Mouse (Mus musculus): Measurements from ENCODE around the gene Pom121l2. TPM values are rescaled to one million over a fixed set of nuclear protein-coding genes. Genes with fewer than 3 reads are reported as not detected.

Gene Pom121l2
- polyA plus RNA-seq, 1 experiment: not detected

GRCm38 (mm10) chr13:21984486-21984885 is 3.5 kb downstream of the Pom121l2 start:
- Histone ChIP-seq H3K36me3 (ENCODE audit: control insufficient read depth, insufficient read depth) (no peaks in the 10 kb centered on the region), H3K27me3 (ENCODE audit: control insufficient read depth, insufficient read depth, insufficient read length) (peaks cover 9% of the 10 kb centered on the region)
- no peak for TF ChIP-seq MAX (IDR thresholded peaks at IDR 0.05)
- TF ChIP-seq CEBPB (IDR thresholded peaks at IDR 0.05; ENCODE audit: low read depth): no peak
- no peak for TF ChIP-seq USF1 (IDR thresholded peaks at IDR 0.05; ENCODE audit: low read depth)
- no peak for TF ChIP-seq MYOD1 (IDR thresholded peaks at IDR 0.05; ENCODE audit: control insufficient read depth, insufficient read length, low read depth)
- no peak for TF ChIP-seq FOSL1 (IDR thresholded peaks at IDR 0.05; ENCODE audit: insufficient read depth, low read length, poor library complexity, severe bottlenecking)
- TF ChIP-seq CTCF (IDR thresholded peaks at IDR 0.05; ENCODE audit: control insufficient read depth, insufficient read depth, insufficient read length): no peak
- no peak for TF ChIP-seq MYOG (IDR thresholded peaks at IDR 0.05; ENCODE audit: control insufficient read depth, extremely low read depth, insufficient read length)

GRCm38 (mm10) chr13:21992550-21992949 is 11.6 kb downstream of the Pom121l2 start:
- TF ChIP-seq CTCF (IDR thresholded peaks at IDR 0.05; ENCODE audit: control insufficient read depth, insufficient read depth, insufficient read length): no peak
- TF ChIP-seq MAX (IDR thresholded peaks at IDR 0.05): no peak
- no peak for TF ChIP-seq MYOG (IDR thresholded peaks at IDR 0.05; ENCODE audit: control insufficient read depth, extremely low read depth, insufficient read length)
- TF ChIP-seq USF1 (IDR thresholded peaks at IDR 0.05; ENCODE audit: low read depth): no peak
- no peak for TF ChIP-seq CEBPB (IDR thresholded peaks at IDR 0.05; ENCODE audit: low read depth)
- no peak for TF ChIP-seq MYOD1 (IDR thresholded peaks at IDR 0.05; ENCODE audit: control insufficient read depth, insufficient read length, low read depth)
- no peak for TF ChIP-seq FOSL1 (IDR thresholded peaks at IDR 0.05; ENCODE audit: insufficient read depth, low read length, poor library complexity, severe bottlenecking)
- H3K79me3 ChIP-seq (ENCODE audit: low read depth): no peaks in the 10 kb centered on the region
- H3ac ChIP-seq (ENCODE audit: control insufficient read depth, insufficient read length, low read depth): no peak overlapping the region
- no peaks in the 10 kb centered on the region for H3K79me2 ChIP-seq (ENCODE audit: control insufficient read depth, insufficient read depth)
- H3K27me3 ChIP-seq (ENCODE audit: control insufficient read depth, insufficient read depth, insufficient read length): no peaks in the 10 kb centered on the region
- no peak overlapping the region for H3K4me3 ChIP-seq (ENCODE audit: insufficient read depth, poor library complexity, severe bottlenecking)
- no peaks in the 10 kb centered on the region for H3K36me3 ChIP-seq (ENCODE audit: control insufficient read depth, insufficient read depth)

More at GRCm38 (mm10) chr13:21984486-21984885, 3.5 kb downstream of the Pom121l2 start:
- Histone ChIP-seq H3K4me3 (ENCODE audit: insufficient read depth, poor library complexity, severe bottlenecking) (no peak overlapping the region), H3ac (ENCODE audit: control insufficient read depth, insufficient read length, low read depth) (no peak overlapping the region), H3K79me2 (ENCODE audit: control insufficient read depth, insufficient read depth) (no peaks in the 10 kb centered on the region), H3K79me3 (ENCODE audit: low read depth) (no peaks in the 10 kb centered on the region)

DNA sequence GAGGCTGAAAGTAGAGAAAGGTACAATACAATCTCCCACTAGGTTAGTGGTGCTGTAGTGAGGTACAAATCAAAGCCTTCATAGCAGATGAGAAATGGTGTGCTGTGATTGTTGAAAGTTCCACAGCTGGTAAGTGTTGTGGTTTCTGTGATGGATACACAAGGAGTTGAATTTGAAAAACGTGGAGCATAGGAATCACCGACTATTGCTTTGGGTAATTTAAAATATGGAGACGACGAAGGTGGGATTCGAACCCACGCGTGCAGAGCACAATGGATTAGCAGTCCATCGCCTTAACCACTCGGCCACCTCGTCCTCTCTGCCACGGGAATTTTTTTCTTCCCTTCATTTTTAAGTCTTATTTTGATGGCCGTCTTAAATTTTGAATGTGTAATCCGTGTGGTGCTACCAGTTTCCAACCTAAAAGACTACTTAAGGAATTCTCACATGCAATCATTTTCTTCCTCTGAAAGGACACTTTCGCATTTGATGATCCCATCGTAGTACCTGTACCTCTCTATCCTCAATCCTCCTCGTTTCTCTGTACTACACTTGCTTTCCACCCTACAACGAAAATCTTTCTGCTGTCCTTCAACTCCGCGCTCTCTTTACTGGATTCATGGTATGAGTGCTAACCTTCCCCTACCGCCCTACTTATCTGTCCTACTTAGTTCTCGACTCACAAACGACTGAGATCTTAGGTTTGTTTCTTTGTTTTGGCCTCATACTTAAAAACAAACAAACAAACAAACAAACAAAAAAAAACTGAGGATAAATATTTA is 13.2 kb downstream of the Pom121l2 start:
- Histone ChIP-seq H3K27me3 (ENCODE audit: control insufficient read depth, insufficient read depth, insufficient read length) (no peaks in the 10 kb centered on the region), H3K4me3 (ENCODE audit: insufficient read depth, poor library complexity, severe bottlenecking) (no peak overlapping the region), H3K79me3 (ENCODE audit: low read depth) (no peaks in the 10 kb centered on the region), H3K79me2 (ENCODE audit: control insufficient read depth, insufficient read depth) (no peaks in the 10 kb centered on the region), H3ac (ENCODE audit: control insufficient read depth, insufficient read length, low read depth) (no peak overlapping the region), H3K36me3 (ENCODE audit: control insufficient read depth, insufficient read depth) (no peaks in the 10 kb centered on the region)
- TF ChIP-seq MYOD1 (IDR thresholded peaks at IDR 0.05; ENCODE audit: control insufficient read depth, insufficient read length, low read depth) (no peak), FOSL1 (IDR thresholded peaks at IDR 0.05; ENCODE audit: insufficient read depth, low read length, poor library complexity, severe bottlenecking) (no peak), USF1 (IDR thresholded peaks at IDR 0.05; ENCODE audit: low read depth) (no peak), CTCF (IDR thresholded peaks at IDR 0.05; ENCODE audit: control insufficient read depth, insufficient read depth, insufficient read length) (no peak), MAX (IDR thresholded peaks at IDR 0.05) (no peak), MYOG (IDR thresholded peaks at IDR 0.05; ENCODE audit: control insufficient read depth, extremely low read depth, insufficient read length) (no peak), CEBPB (IDR thresholded peaks at IDR 0.05; ENCODE audit: low read depth) (no peak)

DNA sequence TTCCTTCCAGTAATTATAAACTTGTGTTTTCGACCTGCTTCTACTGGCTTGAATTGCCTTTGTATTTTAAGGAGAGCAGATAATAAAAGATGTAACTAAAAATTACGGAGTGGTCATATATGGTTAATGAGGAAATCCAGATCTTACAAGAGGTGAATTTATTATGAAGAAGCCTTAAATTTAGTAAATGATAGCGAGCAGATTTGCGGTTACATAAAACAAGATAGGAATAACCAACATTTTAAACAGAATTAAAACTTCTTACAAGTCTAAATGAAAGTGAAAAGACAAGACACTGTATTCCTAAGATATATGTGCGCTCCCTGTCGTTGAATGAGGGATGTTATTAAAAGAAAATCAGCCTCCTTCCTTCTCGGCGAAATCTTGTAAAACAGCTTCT is 13.9 kb downstream of the Pom121l2 start:
- no peaks in the 10 kb centered on the region for H3K36me3 ChIP-seq (ENCODE audit: control insufficient read depth, insufficient read depth)
- peak overlapping the region; percentile 57 for H3ac ChIP-seq (ENCODE audit: control insufficient read depth, insufficient read length, low read depth)
- H3K79me2 ChIP-seq (ENCODE audit: control insufficient read depth, insufficient read depth): no peaks in the 10 kb centered on the region
- no peaks in the 10 kb centered on the region for H3K27me3 ChIP-seq (ENCODE audit: control insufficient read depth, insufficient read depth, insufficient read length)
- no peak for TF ChIP-seq CTCF (IDR thresholded peaks at IDR 0.05; ENCODE audit: control insufficient read depth, insufficient read depth, insufficient read length)
- no peak for TF ChIP-seq MAX (IDR thresholded peaks at IDR 0.05)
- TF ChIP-seq USF1 (IDR thresholded peaks at IDR 0.05; ENCODE audit: low read depth): no peak
- TF ChIP-seq MYOG (IDR thresholded peaks at IDR 0.05; ENCODE audit: control insufficient read depth, extremely low read depth, insufficient read length): no peak
- TF ChIP-seq MYOD1 (IDR thresholded peaks at IDR 0.05; ENCODE audit: control insufficient read depth, insufficient read length, low read depth): no peak
- no peak for TF ChIP-seq FOSL1 (IDR thresholded peaks at IDR 0.05; ENCODE audit: insufficient read depth, low read length, poor library complexity, severe bottlenecking)
- no peak for TF ChIP-seq CEBPB (IDR thresholded peaks at IDR 0.05; ENCODE audit: low read depth)
- H3K79me3 ChIP-seq (ENCODE audit: low read depth): no peaks in the 10 kb centered on the region
- peak overlapping the region; percentile 48 for H3K4me3 ChIP-seq (ENCODE audit: insufficient read depth, poor library complexity, severe bottlenecking)

- Histone ChIP-seq H3K4me3 (ENCODE audit: insufficient read depth, poor library complexity, severe bottlenecking) (peak overlapping the region; percentile 48), H3K79me2 (ENCODE audit: control insufficient read depth, insufficient read depth) (no peaks in the 10 kb centered on the region), H3K27me3 (ENCODE audit: control insufficient read depth, insufficient read depth, insufficient read length) (no peaks in the 10 kb centered on the region), H3K79me3 (ENCODE audit: low read depth) (no peaks in the 10 kb centered on the region), H3ac (ENCODE audit: control insufficient read depth, insufficient read length, low read depth) (peak overlapping the region; percentile 57), H3K36me3 (ENCODE audit: control insufficient read depth, insufficient read depth) (no peaks in the 10 kb centered on the region)
- no peak for TF ChIP-seq CEBPB (IDR thresholded peaks at IDR 0.05; ENCODE audit: low read depth)
- TF ChIP-seq MYOD1 (IDR thresholded peaks at IDR 0.05; ENCODE audit: control insufficient read depth, insufficient read length, low read depth): no peak
- peak; percentile 38 for TF ChIP-seq MAX (IDR thresholded peaks at IDR 0.05)
- TF ChIP-seq CTCF (IDR thresholded peaks at IDR 0.05; ENCODE audit: control insufficient read depth, insufficient read depth, insufficient read length): no peak
- no peak for TF ChIP-seq FOSL1 (IDR thresholded peaks at IDR 0.05; ENCODE audit: insufficient read depth, low read length, poor library complexity, severe bottlenecking)
Measured at GRCm38 (mm10) chr13:21995331-21995914, 14.4 kb downstream of the Pom121l2 start.
